Mouse (Mus musculus) lung, postnatal 0 days (tissue): ENCODE results near the gene Usp15. TPM values are rescaled to one million over a fixed set of nuclear protein-coding genes. Genes with fewer than 3 reads are reported as not detected.

Experiments used
- ATAC-seq: fragments of 200-750 bp; cut with Nextera tagmentation; 2 replicates; pipeline ENCODE4 v1.8.0; 2017; ENCODE audit warnings: moderate library complexity
- DNase-seq: peaks from one replicate; pipeline ENCODE4 v3.0.0-alpha.2; 2016; ENCODE audit warnings: low spot score
- H3K27ac ChIP-seq: fragments of 300-500 bp; sonication (generic); 2 replicates; pipeline ENCODE4 v1.5.1; 2014; ENCODE audit warnings: antibody characterized with exemption, mild to moderate bottlenecking, low read length, mixed read lengths
- H3K27me3 ChIP-seq: fragments of 300-500 bp; sonication (generic); replicated peaks from 2 replicates; pipeline ENCODE4 v1.6.1; 2014; ENCODE audit warnings: low read length, mixed read lengths; ENCODE audit not compliant: insufficient read depth
- H3K36me3 ChIP-seq: fragments of 300-500 bp; sonication (generic); 2 replicates; pipeline ENCODE4 v1.6.1; 2014; ENCODE audit warnings: low read length, mixed read lengths; ENCODE audit not compliant: insufficient read depth
- H3K4me1 ChIP-seq: fragments of 300-500 bp; sonication (generic); 2 replicates; pipeline ENCODE4 v1.6.1; 2014; ENCODE audit warnings: antibody characterized with exemption, low read depth, low read length, mixed read lengths; ENCODE audit not compliant: insufficient read depth
- H3K4me2 ChIP-seq: fragments of 300-500 bp; sonication (generic); replicated peaks from 2 replicates; pipeline ENCODE4 v1.6.1; 2014; ENCODE audit warnings: low read depth, mild to moderate bottlenecking, low read length, moderate library complexity, mixed read lengths
- H3K4me3 ChIP-seq: fragments of 300-500 bp; sonication (generic); 2 replicates; pipeline ENCODE4 v1.5.1; 2014; ENCODE audit warnings: low read depth, low read length
- H3K9ac ChIP-seq: fragments of 300-500 bp; sonication (generic); replicated peaks from 2 replicates; pipeline ENCODE4 v1.6.1; 2014; ENCODE audit warnings: low read depth, mild to moderate bottlenecking
- H3K9me3 ChIP-seq: fragments of 300-500 bp; sonication (generic); 2 replicates; pipeline ENCODE4 v1.6.1; 2016; ENCODE audit warnings: low read length, mixed read lengths
- CTCF ChIP-seq: IDR thresholded peaks from 2 replicates; pipeline ENCODE4 v1.5.1; 2016; ENCODE audit warnings: antibody characterized with exemption, mild to moderate bottlenecking
- EP300 ChIP-seq: IDR thresholded peaks from 2 replicates; pipeline ENCODE4 v1.6.1; 2016; ENCODE audit warnings: antibody characterized with exemption, mild to moderate bottlenecking, control low read depth
- whole genome bisulfite sequencing: fragments of 180-500 bp; shearing (Covaris S2); extraction: QIAGEN DNeasy Blood & Tissue Kit; methylation state at CpG from one replicate; pipeline ENCODE4 v1.1.7; 2014; 5-methylcytosine and 5-hydroxymethylcytosine counted together
- polyA plus RNA-seq: library from polyadenylated mRNA; unstranded; fragments of >200 nt; fragmentation: Nextera tagmentation; extraction: Ambion mirVana; gene quantifications from 2 replicates; pipeline ENCODE4 v1.2.1, GENCODE M21; 2015

Usp15 gene
- polyA plus RNA-seq, 1 experiment from 2014 or later = 48.2 TPM

- ATAC-seq (no peak), DNase-seq (no peak)
- H3K4me1 ChIP-seq = no peaks in the 10 kb centered on the region
- no peaks in the 10 kb centered on the region for H3K27me3 ChIP-seq
- H3K4me3 ChIP-seq = no peak overlapping the region
- TF ChIP-seq EP300 (no peak), CTCF (no peak)
- 66% methylated on average over 23 of the region's 23 CpGs for WGBS
- H3K27ac ChIP-seq = no peak overlapping the region
- no peak overlapping the region for H3K9ac ChIP-seq
- H3K36me3 ChIP-seq = no peaks in the 10 kb centered on the region
- H3K4me2 ChIP-seq = no peak overlapping the region
- no peaks in the 10 kb centered on the region for H3K9me3 ChIP-seq
Measured at GRCm38 (mm10) chr10:123201981-123202758, 5.4 kb upstream of the Usp15 start.

- 87% methylated on average over 5 of the region's 5 CpGs for WGBS
- ATAC-seq = no peak
Measured at GRCm38 (mm10) chr10:123201436-123201835, 4.6 kb upstream of the Usp15 start.

GRCm38 (mm10) chr10:123200996-123201395 is 4.2 kb upstream of the Usp15 start:
- DNase-seq (no peak), ATAC-seq (no peak)
- Histone ChIP-seq H3K4me2 (no peak overlapping the region), H3K4me1 (no peaks in the 10 kb centered on the region), H3K9me3 (no peaks in the 10 kb centered on the region), H3K4me3 (no peak overlapping the region), H3K36me3 (no peaks in the 10 kb centered on the region), H3K9ac (no peak overlapping the region), H3K27me3 (no peaks in the 10 kb centered on the region), H3K27ac (no peak overlapping the region)
- WGBS = 93% methylated on average over 5 of the region's 5 CpGs
- TF ChIP-seq CTCF (no peak), EP300 (no peak)

More at GRCm38 (mm10) chr10:123201436-123201835, 4.6 kb upstream of the Usp15 start:
- Histone ChIP-seq H3K9ac (no peak overlapping the region), H3K27ac (no peak overlapping the region), H3K4me3 (no peak overlapping the region), H3K27me3 (no peaks in the 10 kb centered on the region), H3K4me1 (no peaks in the 10 kb centered on the region), H3K4me2 (no peak overlapping the region), H3K9me3 (no peaks in the 10 kb centered on the region), H3K36me3 (no peaks in the 10 kb centered on the region)
- DNase-seq = no peak
- TF ChIP-seq EP300 (no peak), CTCF (no peak)

- TF ChIP-seq CTCF (no peak), EP300 (no peak)
Measured at GRCm38 (mm10) chr10:123200320-123200659, 3.5 kb upstream of the Usp15 start.

GRCm38 (mm10) chr10:123199615-123200319 is 3.0 kb upstream of the Usp15 start:
- Histone ChIP-seq H3K27me3 (no peaks in the 10 kb centered on the region), H3K4me1 (peaks cover 5% of the 10 kb centered on the region; the same call in 1 of the 2 replicates), H3K4me2 (no peak overlapping the region), H3K36me3 (no peaks in the 10 kb centered on the region), H3K9ac (no peak overlapping the region), H3K4me3 (no peak overlapping the region), H3K27ac (no peak overlapping the region), H3K9me3 (no peaks in the 10 kb centered on the region)
- ATAC-seq (no peak), DNase-seq (no peak)
- WGBS = 74% methylated on average over 19 of the region's 19 CpGs
- TF ChIP-seq CTCF (no peak), EP300 (no peak)

More at GRCm38 (mm10) chr10:123200320-123200659, 3.5 kb upstream of the Usp15 start:
- Histone ChIP-seq H3K4me2 (no peak overlapping the region), H3K27me3 (no peaks in the 10 kb centered on the region), H3K27ac (no peak overlapping the region), H3K4me1 (peaks cover 3% of the 10 kb centered on the region; the same call in 1 of the 2 replicates), H3K4me3 (no peak overlapping the region), H3K9me3 (no peaks in the 10 kb centered on the region), H3K9ac (no peak overlapping the region), H3K36me3 (no peaks in the 10 kb centered on the region)
- DNase-seq (no peak), ATAC-seq (no peak)
- 75% methylated on average over 8 of the region's 8 CpGs for WGBS

- no peaks in the 10 kb centered on the region for H3K36me3 ChIP-seq
- no peak overlapping the region for H3K27ac ChIP-seq
- WGBS = 49% methylated on average over 3 of the region's 3 CpGs
- ATAC-seq (no peak), DNase-seq (no peak)
- H3K9me3 ChIP-seq = no peaks in the 10 kb centered on the region
- H3K27me3 ChIP-seq = no peaks in the 10 kb centered on the region
- H3K4me3 ChIP-seq = no peak overlapping the region
- H3K4me1 ChIP-seq = peaks cover 5% of the 10 kb centered on the region; the same call in 1 of the 2 replicates
- TF ChIP-seq CTCF (no peak), EP300 (no peak)
- no peak overlapping the region for H3K9ac ChIP-seq
- H3K4me2 ChIP-seq = no peak overlapping the region
Measured at GRCm38 (mm10) chr10:123199119-123199518, 2.3 kb upstream of the Usp15 start.
